Mouse (Mus musculus) Patski (cell line): Measurements from ENCODE around the gene Gm572. TPM values are rescaled to one million over a fixed set of nuclear protein-coding genes. Genes with fewer than 3 reads are reported as not detected.

ENCODE experiments used
- ATAC-seq: fragments of 100-300 bp; one replicate; pipeline ENCODE4 v1.8.0; 2021
- CTCF ChIA-PET: fragments of 350-600 bp; sonication (Branson Sonifier 250); formaldehyde crosslinking; loops from one replicate; lab custom pipeline; 2022; ENCODE audit warnings: inconsistent platforms; lab: Charles Lee
- POLR2A ChIA-PET: fragments of 350-600 bp; sonication (Branson Sonifier 250); formaldehyde crosslinking; loops from one replicate; lab custom pipeline; 2022; ENCODE audit warnings: antibody characterized with exemption, inconsistent platforms; lab: Charles Lee
- DNase-seq: peaks from one replicate; pipeline ENCODE4 v3.0.0-alpha.2; 2011; ENCODE audit warnings: low read depth, low spot score
- H3K27me3 ChIP-seq: fragments of 371-371 bp; one replicate; pipeline ENCODE4 v1.5.1; 2021
- CTCF ChIP-seq: fragments of 100-300 bp; IDR thresholded peaks from one replicate; pipeline ENCODE4 v1.5.1; 2021
- in situ Hi-C: fragments of 300-500 bp; cut with MboI; formaldehyde crosslinking; loops from 3 replicates; pipeline ENCODE4 v1.11.1; 2018; ENCODE audit warnings: low pct_unique_long_range_greater_than_20kb, mixed read lengths
- polyA plus RNA-seq: library from polyadenylated mRNA; unstranded; gene quantifications from one replicate; pipeline ENCODE4 v1.2.3, GENCODE M21; 2021

Gm572 gene
- polyA plus RNA-seq, 1 experiment from 2014 or later: not detected

GRCm38 (mm10) chr4:148604541-148605165, 38.5 kb upstream of the Gm572 start:
- TF ChIP-seq CTCF: peak; percentile 76
- no peaks in the 10 kb centered on the region for H3K27me3 ChIP-seq
- in situ Hi-C loops: loop anchor here (5.0 kb wide), 1 partner anchor 432 kb away; no protein-coding TSS in a partner anchor
- ATAC-seq: no peak
- POLR2A ChIA-PET: no interaction called here
- CTCF ChIA-PET: interaction anchor here (1.1 to 2.1 kb wide), 2 partner anchors 12 to 14 kb away, joined by 4 to 6 read pairs; partner anchors contain the start of gene Srm
- no peak for DNase-seq

- no peaks in the 10 kb centered on the region for H3K27me3 ChIP-seq
- in situ Hi-C loops: no loop called here
- peak; percentile 82 for TF ChIP-seq CTCF
- CTCF ChIA-PET: interaction anchor here (0.7 to 1.9 kb wide), 7 partner anchors 12 to 438 kb away, joined by 3 to 4 read pairs (median 3); partner anchors contain the start of genes Srm and Tardbp
- DNase-seq (no peak), ATAC-seq (no peak)
- POLR2A ChIA-PET: no interaction called here
Observed at GRCm38 (mm10) chr4:148607758-148608157, 35.4 kb upstream of the Gm572 start.

GRCm38 (mm10) chr4:148609805-148610204, 33.3 kb upstream of the Gm572 start:
- H3K27me3 ChIP-seq: no peaks in the 10 kb centered on the region
- no peak for DNase-seq
- in situ Hi-C loops: no loop called here
- TF ChIP-seq CTCF: no peak
- POLR2A ChIA-PET: no interaction called here
- no peak for ATAC-seq
- CTCF ChIA-PET: interaction anchor here (1.9 kb wide), 1 partner anchor 19 kb away, joined by 4 read pairs; the partner anchor contains the start of gene Srm

GRCm38 (mm10) chr4:148610631-148611364, 32.3 kb upstream of the Gm572 start:
- no peaks in the 10 kb centered on the region for H3K27me3 ChIP-seq
- CTCF ChIA-PET: interaction anchor here (1.3 kb wide), 1 partner anchor 19 kb away, joined by 3 read pairs; the partner anchor contains the start of gene Srm
- no peak for TF ChIP-seq CTCF
- in situ Hi-C loops: no loop called here
- DNase-seq (no peak), ATAC-seq (no peak)
- POLR2A ChIA-PET: no interaction called here

GRCm38 (mm10) chr4:148612557-148612956, 30.6 kb upstream of the Gm572 start:
- ChIA-PET POLR2A (no interaction called here), CTCF (no interaction called here)
- ATAC-seq (no peak), DNase-seq (no peak)
- in situ Hi-C loops: no loop called here
- TF ChIP-seq CTCF: no peak
- H3K27me3 ChIP-seq: no peaks in the 10 kb centered on the region

GRCm38 (mm10) chr4:148613738-148614137, 29.4 kb upstream of the Gm572 start:
- in situ Hi-C loops: no loop called here
- H3K27me3 ChIP-seq: no peaks in the 10 kb centered on the region
- POLR2A ChIA-PET: no interaction called here
- CTCF ChIA-PET: no interaction called here
- DNase-seq (no peak), ATAC-seq (no peak)
- TF ChIP-seq CTCF: no peak

- no peaks in the 10 kb centered on the region for H3K27me3 ChIP-seq
- no peak for TF ChIP-seq CTCF
- CTCF ChIA-PET: interaction anchor here (1.5 kb wide), 1 partner anchor 11 kb away, joined by 3 read pairs; no protein-coding TSS in a partner anchor
- ATAC-seq: no peak
- POLR2A ChIA-PET: no interaction called here
- no peak for DNase-seq
- in situ Hi-C loops: no loop called here
Observed at GRCm38 (mm10) chr4:148619805-148620204, 23.3 kb upstream of the Gm572 start.

GRCm38 (mm10) chr4:148620718-148621117, 22.4 kb upstream of the Gm572 start:
- in situ Hi-C loops: no loop called here
- TF ChIP-seq CTCF: no peak
- ChIA-PET CTCF (interaction anchor here (1.5 kb wide), 1 partner anchor 12 kb away, joined by 3 read pairs; no protein-coding TSS in a partner anchor), POLR2A (no interaction called here)
- no peaks in the 10 kb centered on the region for H3K27me3 ChIP-seq
- no peak for ATAC-seq
- no peak for DNase-seq

- DNase-seq (no peak), ATAC-seq (no peak)
- TF ChIP-seq CTCF: no peak
- in situ Hi-C loops: no loop called here
- H3K27me3 ChIP-seq: no peaks in the 10 kb centered on the region
- ChIA-PET CTCF (no interaction called here), POLR2A (no interaction called here)
Observed at GRCm38 (mm10) chr4:148622485-148622884, 20.6 kb upstream of the Gm572 start.

GRCm38 (mm10) chr4:148623609-148624008, 19.5 kb upstream of the Gm572 start:
- no peak for ATAC-seq
- POLR2A ChIA-PET: no interaction called here
- DNase-seq: no peak
- CTCF ChIA-PET: no interaction called here
- TF ChIP-seq CTCF: no peak
- no peaks in the 10 kb centered on the region for H3K27me3 ChIP-seq
- in situ Hi-C loops: no loop called here

- no peaks in the 10 kb centered on the region for H3K27me3 ChIP-seq
- TF ChIP-seq CTCF: no peak
- ATAC-seq (no peak), DNase-seq (no peak)
- CTCF ChIA-PET: interaction anchor here (0.7 kb wide), 1 partner anchor 19 kb away, joined by 3 read pairs; no protein-coding TSS in a partner anchor
- POLR2A ChIA-PET: no interaction called here
- in situ Hi-C loops: no loop called here
Observed at GRCm38 (mm10) chr4:148625010-148625409, 18.1 kb upstream of the Gm572 start.
